Mouse (Mus musculus): ENCODE data around the gene Trim63. TPM values are rescaled to one million over a fixed set of nuclear protein-coding genes. Genes with fewer than 3 reads are reported as not detected.
"Not testable (repeated sequence)": the region's sequence is repeated elsewhere in the genome, so short reads cannot be mapped to it uniquely, and the experiment has no call there.

The Trim63 gene
- total RNA-seq, 2 experiments from 2014 or later = 0.40 to 0.86 TPM

DNA sequence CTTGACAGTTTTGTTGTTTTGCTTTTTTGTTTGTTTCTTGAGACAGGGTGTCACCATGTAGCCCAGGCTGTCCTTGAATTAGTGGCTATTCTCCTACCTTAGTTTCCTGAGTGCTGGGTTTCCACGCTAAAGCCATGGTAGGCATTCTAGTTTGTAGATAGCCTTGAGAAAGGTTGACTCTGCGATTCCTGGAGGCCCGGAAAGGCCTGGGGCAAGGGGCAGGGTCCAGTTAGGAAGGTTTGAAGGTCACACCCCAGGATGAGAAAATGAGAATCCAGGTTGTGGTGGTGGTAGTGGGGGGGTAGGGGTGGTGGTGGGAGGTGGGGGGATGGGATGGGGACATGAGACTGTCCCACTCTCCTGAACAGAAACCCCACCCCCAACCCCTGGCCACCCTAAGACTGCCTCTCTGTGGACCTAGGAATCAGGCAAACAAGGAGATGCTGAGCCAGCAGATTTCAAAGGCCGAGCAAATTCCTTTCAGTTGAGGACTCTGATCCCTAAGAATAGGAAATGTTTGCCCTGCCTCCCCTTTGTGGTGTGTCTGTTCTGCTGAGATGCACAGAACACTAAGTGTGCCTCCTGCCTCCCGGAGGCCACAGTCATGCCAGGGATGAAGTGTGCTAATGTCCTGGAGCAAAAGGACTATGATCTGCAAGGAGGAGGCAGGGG lies 12.1 kb downstream of the Trim63 start:
- intact Hi-C loops (cut with DNase I) = no loop called here

DNA sequence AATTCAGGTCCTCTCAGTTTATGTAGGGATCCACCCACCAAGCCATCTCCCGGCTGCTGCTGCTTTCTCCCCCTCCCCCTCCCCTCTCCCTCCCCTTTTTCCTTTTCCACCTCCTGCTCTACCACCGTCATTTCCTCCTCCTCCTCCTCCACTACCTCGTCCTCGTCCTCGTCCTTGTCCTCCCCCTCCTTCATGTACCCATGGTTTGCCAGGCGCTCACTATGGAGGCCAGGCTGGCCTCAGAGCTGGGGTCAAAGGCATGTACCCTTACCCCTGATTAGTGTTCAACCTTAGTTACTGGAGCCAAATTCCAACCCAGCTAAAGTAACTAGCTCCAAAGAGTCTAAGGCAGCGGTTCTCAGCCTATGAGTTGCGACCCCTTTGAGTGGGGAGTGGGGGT lies 13.2 kb downstream of the Trim63 start:
- intact Hi-C loops (cut with DNase I) = no loop called here
- no peak for DNase-seq (ENCODE audit: low spot score in 2 of 2)

More for the DNA sequence above, 12.1 kb downstream of the Trim63 start:
- no peak for DNase-seq (ENCODE audit: low spot score in 2 of 2)

DNA sequence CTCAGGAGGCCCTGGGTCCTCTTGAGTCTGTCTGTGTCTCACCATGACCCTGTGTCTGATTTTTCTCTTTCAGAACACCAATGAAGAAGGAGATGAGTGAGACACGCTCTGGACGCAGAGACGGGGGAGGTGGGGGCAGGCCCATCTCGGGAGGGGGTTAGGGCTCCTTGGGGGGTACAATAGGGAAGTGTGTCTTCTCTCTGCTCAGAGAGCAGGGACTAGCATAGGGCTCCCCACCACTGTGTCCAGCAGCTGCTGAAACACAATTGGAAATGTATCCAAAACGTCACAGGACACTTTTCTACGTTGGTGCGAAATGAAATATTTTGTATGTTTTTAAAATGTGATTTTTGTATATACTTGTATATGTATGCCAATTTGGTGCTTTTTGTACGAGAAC lies 13.9 kb downstream of the Trim63 start:
- intact Hi-C loops (cut with DNase I) = no loop called here
- DNase-seq (ENCODE audit: low spot score in 2 of 2) = no peak

DNA sequence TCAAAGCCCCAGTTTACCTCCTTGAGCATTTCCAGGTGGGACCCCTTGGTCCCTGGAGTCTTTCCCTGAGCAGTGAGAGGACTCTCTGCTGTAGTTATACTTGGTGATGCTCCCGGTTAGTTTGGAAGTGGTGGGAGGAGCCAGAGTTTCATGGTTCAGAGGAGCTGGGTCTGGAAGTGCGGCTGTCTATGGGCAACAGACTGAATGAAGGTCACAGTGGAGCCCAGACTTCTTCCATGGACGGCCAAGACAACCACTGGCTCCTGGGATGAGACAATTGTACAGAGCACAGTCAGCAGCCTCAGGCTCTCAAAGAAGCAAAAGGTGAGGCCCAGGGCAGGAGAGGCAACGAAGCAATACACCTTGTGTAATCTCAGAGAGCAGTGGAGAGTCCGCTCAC lies 15.4 kb downstream of the Trim63 start:
- no peak for DNase-seq (ENCODE audit: low spot score in 2 of 2)
- intact Hi-C loops (cut with DNase I) = no loop called here

DNA sequence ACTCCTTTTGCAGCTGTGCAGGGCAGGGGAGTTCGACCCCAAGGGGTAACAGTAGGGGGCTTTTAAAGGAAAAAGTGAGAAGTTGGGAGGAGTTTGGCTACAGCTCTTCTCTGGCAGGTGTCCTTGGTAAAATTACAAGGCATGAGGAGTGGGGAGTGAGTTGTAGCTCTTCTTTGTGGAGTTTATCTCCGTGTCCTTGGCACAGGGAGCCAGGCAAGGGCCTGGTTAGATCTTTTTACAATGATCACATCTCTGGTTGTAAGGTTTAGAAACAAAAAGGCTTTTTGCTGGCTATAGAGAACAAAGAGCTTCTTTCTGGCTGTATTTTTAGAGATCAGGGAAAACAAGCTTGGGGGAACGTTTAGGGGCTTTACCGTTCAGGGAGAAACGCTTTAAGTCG lies 26.3 kb downstream of the Trim63 start:
- DNase-seq (ENCODE audit: low spot score in 2 of 2); intact Hi-C loops (cut with DNase I): not testable (repeated sequence)

DNA sequence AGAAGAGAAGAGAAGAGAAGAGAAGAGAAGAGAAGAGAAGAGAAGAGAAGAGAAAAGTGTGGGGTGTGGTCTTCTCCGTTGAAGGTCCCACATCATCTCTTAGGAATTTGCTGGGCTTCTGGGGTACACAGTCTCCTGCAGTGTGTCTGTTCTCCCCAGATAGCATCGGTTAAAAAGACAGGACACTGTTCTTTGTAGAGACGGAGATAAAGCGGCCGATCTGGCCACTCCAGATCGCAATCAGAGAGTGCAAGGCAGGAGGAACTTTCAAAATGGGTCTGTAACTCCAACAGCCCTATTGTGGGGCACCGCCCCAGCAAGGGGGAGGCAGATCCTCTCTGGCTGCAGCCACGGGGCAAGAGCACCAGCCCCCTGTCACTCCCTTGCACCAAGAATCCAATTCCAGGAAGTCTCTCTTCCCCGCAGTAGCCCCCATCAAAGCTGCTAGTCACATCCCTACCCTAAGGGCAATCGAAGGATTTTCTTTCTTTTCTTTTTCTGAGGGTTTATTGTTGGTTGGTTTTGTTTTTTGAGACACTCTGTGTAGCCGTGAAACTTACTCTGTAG lies 27.4 kb downstream of the Trim63 start:
- DNase-seq (ENCODE audit: low spot score in 2 of 2) = no peak
- intact Hi-C loops (cut with DNase I) = no loop called here

DNA sequence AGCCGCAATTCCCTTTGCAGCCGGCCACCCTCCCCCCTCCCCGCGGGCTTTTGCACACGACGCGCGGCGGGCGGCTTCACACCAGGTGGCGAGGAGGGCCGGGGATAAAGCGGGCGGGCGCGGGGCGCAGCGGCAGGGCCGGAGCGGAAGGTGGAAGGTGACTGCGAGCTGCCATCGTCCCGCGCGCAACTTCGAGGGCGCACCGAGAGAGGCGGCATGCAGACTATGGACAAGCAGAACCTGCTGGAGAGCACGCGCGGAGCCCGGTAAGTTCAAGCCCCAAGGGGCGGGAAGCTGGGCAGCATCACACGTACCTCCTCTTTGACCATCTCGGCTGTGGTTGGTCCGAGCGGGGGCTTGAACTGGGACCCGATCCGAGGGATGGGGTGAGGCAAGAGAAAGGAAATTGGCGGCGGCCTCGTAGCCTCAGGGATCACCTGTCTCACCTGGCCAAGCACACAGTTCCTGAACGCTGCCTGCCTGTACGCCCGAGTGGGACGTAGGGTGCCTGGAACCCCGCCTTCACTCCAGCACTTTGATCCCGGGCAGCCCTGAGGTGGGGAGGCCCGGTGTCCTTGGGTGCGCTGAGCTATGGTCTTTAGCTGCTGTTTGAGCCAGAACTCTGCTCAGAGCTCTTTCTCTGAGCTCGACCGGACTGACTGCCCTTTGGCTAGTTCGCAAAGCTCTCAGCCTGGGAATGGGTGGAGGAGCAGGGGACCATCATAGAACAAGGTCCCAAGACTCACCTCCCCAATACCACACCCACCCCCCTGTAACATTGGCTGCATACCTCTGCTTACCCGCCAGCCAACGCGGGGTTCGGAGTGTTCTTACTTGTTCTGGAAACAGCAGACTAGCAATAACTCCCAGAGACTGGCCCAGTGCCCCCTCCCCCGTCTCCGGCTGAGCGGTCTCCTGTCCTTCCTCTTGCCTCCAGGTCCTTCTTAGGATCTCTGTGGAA lies 28.4 kb downstream of the Trim63 start, which contains the start of gene Slc30a2:
Gene Slc30a2, plus strand, starts transcription at position 111 of the 961 bp plus-strand sequence.
- intact Hi-C loops (cut with DNase I) = no loop called here
- DNase-seq (ENCODE audit: low spot score in 2 of 2) = no peak

DNA sequence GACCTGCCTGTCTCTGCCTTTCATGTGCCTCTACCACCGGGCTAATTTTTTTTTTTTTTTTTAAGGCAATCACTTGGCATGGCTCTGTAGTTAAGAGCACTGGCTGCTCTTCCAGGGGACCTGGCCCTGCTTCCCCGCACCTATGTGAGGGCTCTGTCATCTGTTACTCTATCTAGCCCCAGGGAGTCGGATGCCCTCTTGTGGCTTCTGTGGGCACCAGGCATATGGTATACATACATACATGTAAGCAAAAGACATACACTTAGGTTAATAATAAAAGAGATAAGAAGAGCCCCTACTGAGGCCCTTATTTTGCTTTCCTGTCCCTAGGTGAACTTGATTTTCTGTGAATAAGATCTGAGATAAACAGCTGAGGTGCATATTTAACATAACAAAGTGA lies 29.7 kb downstream of the Trim63 start:
- no peak for DNase-seq (ENCODE audit: low spot score in 2 of 2)
- intact Hi-C loops (cut with DNase I) = no loop called here

DNA sequence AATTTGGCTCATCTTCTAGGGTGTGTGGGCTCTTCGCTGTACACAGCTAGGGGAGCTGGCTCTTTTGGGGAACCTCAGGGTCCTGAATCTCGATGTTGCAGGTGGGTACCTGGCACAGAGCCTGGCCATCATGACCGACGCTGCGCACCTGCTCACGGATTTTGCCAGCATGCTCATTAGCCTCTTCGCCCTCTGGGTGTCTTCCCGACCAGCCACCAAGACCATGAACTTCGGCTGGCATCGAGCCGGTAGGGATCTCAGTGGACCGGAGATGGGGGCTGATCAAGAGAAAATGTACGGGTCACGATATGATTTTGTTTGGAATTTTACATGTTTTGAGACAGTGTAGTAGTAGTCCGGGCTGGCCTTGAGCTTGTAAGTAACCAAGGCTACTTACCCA lies 30.9 kb downstream of the Trim63 start:
- DNase-seq (ENCODE audit: low spot score in 2 of 2) = no peak
- intact Hi-C loops (cut with DNase I) = no loop called here

DNA sequence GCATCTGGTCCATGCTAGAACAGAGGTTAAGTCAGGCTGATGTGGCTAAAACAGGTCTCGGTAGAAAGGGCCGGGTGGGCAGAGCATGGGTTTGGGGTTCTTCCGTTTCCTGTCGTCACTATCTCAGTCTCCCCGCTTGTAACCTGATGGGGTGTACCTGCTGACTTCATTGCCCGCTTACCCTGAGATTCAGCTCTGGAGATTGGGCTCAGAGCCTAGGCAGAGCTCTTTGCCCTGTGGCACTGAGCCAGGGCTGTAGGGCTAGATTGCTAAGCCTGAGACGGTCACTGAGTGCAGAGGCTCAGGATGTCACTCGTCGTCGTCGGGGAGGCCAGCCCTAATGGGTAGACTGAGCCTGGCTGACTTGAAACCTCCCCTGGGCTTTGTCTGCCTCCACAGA lies 33.2 kb downstream of the Trim63 start:
- intact Hi-C loops (cut with DNase I) = no loop called here
- no peak for DNase-seq (ENCODE audit: low spot score in 2 of 2)

DNA sequence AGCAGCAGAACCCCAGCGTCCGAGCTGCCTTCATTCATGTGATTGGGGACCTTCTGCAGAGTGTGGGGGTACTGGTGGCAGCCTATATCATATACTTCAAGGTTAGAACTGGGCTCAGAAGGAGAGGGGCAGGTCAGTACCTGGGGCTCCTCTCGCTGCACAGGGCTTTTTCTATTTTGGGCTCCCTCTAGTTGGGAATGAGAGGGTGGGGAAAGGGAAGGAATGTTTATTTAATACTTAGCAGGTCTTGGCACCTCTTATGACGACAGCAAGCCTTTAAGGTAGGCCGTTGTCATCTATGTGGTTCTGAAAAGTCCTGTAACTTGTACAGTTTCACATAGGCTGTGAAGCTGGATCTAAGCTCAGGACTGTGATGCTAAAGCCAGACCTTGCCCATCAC lies 33.6 kb downstream of the Trim63 start:
- intact Hi-C loops (cut with DNase I) = no loop called here

DNA sequence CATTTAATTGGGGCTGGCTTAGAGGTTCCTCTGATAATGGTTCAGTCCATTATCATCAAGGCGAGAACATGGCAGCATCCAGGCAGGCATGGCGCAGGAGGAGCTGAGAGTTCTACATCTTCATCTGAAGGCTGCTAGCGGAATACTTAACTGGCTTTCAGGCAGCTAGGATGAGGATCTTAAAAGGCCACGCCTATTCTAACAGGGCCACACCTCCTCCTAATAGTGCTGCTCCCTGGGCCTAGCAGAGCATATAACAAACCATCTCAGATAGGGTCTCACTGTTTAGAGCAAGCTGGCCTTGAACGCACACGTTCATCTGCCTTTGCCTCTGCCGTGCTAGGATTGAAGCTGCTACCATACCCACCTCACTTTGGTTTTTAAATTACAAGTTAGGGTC lies 34.9 kb downstream of the Trim63 start:
- intact Hi-C loops (cut with DNase I) = loop anchor here (5.0 kb wide), 1 partner anchor 163 kb away; the partner anchor contains the start of gene Cep85
- DNase-seq (ENCODE audit: low spot score in 2 of 2) = no peak

More for the DNA sequence above, 33.6 kb downstream of the Trim63 start:
- DNase-seq (ENCODE audit: low spot score in 2 of 2) = no peak

DNA sequence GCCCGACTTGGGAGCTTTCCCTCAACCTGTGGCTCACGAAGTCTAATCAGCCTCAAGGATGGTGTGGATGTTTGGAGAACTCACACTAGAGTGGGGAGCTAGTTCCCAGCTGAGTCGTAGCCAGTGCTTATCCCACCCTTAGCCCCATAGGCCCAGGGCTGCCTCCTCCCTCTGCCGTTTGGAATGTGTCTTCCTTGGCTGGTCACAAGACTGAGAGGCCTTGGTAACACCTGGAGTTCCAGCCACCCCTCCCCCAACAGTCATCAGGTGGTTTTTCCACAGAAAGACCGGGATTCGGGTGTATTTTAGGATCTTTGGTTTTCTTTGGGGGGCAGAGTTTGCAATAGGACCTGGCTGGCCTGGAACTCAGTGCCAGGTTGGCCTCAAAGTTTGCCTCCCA lies 35.7 kb downstream of the Trim63 start:
- DNase-seq (ENCODE audit: low spot score in 2 of 2) = no peak
- intact Hi-C loops (cut with DNase I) = loop anchor here (5.0 kb wide), 1 partner anchor 163 kb away; the partner anchor contains the start of gene Cep85

DNA sequence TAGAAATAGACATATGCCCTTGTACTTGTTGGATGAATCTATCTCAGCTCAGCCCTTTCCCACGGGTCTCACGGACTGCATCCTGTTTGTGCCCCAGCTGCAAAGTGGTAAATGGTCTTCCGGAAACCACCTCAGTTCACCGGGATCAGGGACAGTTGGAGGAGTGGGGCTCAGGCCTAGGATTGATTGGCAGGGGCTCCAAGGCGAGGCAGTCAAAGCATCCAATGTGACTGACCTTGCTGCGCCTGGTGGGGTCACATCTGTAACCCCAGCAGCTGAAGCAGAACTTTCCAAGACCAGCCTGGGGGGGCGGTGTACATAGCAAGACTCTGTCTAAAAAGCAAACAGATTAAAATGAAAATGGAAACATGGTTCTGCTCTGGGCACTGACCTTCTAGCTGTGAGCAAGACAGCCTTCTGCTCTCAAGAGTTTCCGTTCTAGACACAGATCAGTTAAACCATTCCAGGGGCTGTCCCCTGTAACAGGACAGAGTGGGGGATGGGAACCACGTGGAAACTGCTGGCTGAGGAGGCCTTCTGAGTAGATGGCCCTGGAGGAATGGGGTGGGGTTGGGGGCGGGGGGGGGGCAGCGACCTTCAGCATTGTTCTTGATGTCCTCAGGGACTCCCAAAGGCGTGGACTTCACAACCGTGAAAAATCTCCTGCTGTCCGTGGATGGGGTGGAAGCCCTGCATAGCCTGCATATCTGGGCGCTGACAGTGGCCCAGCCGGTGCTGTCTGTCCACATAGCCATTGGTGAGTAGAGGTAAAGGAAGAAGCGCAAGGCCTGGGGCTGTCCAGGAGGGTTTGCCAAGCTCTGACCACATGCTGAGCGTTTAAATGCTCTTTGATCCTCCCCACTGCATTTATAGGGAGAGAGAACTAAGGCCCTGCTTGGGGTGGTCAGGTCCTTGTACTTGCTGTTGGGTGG lies 36.7 kb downstream of the Trim63 start:
- intact Hi-C loops (cut with DNase I) = loop anchor here (5.0 kb wide), 1 partner anchor 164 kb away; the partner anchor contains the start of gene Cep85
- no peak for DNase-seq (ENCODE audit: low spot score in 2 of 2)

DNA sequence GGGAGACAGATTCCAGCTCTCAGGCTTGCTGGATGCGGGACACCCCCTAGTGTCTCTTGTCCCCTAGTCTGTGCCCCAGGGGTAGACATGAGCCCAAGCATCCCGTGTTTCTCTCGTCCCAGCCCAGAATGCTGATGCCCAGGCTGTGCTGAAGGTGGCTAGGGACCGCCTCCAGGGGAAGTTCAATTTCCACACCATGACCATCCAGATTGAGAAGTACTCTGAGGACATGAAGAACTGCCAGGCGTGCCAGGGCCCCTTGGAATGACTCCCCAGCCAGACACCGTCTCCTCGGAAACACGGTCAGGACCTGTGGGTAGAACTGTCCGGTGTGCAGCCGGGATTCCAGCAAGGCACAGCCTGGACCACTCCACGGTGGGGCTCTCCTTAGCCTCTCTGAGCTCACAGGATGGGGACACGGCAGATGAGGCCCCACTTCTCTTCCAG lies 37.4 kb downstream of the Trim63 start:
- no peak for DNase-seq (ENCODE audit: low spot score in 2 of 2)
- intact Hi-C loops (cut with DNase I) = loop anchor here (5.0 kb wide), 1 partner anchor 165 kb away; the partner anchor contains the start of gene Cep85

DNA sequence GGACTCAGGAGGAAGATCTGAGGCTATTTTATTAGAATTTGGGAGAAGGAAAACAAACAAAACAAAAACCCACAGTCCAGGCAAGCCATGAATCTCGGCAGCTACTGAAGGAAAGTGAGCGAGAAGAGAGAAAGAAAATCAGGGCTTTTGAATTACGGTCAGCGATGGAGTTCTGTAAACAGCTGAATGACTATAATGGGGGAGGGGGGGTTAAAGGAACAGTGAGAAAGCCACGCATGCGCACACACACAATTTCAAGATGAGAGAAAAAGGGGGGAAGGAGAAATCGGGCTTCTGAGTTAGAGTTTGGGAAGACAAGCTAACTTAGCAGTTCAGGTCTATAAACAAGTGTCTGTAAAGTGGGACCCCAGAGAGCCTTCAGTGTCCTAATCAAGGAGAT lies 38.0 kb downstream of the Trim63 start:
- no peak for DNase-seq (ENCODE audit: low spot score in 2 of 2)
- intact Hi-C loops (cut with DNase I) = loop anchor here (5.0 kb wide), 1 partner anchor 166 kb away; the partner anchor contains the start of gene Cep85

DNA sequence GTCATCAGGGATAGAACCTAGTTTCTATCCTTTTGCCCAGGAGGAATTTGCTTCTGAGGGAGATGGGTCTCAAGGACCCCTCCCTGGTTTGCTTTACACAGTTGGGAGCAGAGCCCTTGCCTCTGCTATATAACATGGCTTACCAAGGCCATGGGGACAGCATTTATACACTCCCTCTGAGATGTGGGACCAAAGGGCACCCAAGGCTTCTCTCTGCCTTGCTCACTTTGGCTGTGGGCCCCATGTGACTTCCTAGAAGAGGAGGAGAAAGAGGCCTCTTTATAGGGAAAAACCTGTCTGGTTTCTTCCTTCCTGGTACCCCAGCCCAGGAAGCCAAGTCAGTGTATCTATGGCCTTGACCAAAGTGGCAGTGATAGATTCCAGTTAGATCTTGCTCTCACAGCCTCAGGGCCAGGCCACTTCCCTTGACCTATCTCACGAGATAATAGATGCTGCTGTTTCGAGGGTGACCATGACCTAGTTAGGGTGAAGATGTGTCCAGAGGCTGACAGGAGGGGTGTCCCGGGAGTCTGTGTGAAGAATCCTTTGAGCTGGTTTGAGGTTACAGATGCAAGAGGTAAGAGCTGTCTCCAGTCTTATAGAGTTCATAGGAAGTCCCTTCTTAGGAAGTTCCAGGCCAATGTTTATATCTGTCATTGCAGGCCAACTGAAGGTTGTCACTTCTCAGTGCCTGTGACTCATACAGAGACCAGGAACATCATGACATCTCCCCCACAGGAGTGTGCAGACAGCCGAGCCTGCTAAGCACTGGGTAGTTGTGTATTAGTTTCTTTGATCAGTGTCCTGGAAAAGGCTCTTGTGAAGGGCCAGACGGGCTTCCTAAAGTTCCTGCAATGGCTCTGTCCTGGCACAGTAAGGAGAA lies 38.8 kb downstream of the Trim63 start:
- no peak for DNase-seq (ENCODE audit: low spot score in 2 of 2)
- intact Hi-C loops (cut with DNase I) = loop anchor here (5.0 kb wide), 1 partner anchor 166 kb away; the partner anchor contains the start of gene Cep85
